Mouse (Mus musculus) E14TG2a.4 (cell line): ENCODE results near the gene Tinagl1.

Experiments used
- CTCF ChIP-seq: conservative IDR thresholded peaks from 2 replicates; pipeline ENCODE4 v1.5.1; 2014; ENCODE audit warnings: low read length
- NANOG ChIP-seq: IDR thresholded peaks from 2 replicates; pipeline ENCODE4 v1.6.1; 2014; ENCODE audit warnings: borderline replicate concordance, low read length, mixed read lengths
- POU5F1 ChIP-seq: IDR thresholded peaks from 2 replicates; pipeline ENCODE4 v1.6.1; 2014; ENCODE audit warnings: low read length, borderline replicate concordance

DNA sequence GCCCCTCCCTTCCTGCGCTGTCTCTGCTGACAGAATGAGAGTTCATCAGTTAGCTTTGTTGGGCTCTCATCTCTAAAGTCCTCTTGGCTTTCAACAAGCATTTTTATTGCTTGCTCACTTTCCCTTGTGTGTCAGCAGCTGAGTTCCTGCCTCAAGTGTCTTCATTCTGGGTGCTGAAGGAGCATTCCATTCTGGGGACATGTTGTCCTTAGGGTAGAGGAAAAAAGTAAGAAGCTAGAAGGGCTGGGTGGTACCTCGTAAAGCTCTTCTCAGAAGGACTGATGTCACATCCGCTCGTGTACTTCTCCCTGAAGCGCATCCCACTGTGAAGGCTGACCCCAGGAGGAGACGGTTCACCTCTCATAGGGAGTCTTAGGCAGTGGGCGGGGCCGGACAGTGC is 53.4 kb downstream of the Tinagl1 start:
- TF ChIP-seq CTCF: no peak
- TF ChIP-seq POU5F1: no peak
- no peak for TF ChIP-seq NANOG
